Mouse (Mus musculus) liver, embryonic 12.5 days (tissue): Measurements from ENCODE around the gene Lrp6. TPM values are rescaled to one million over a fixed set of nuclear protein-coding genes. Genes with fewer than 3 reads are reported as not detected.

Source experiments
- polyA plus RNA-seq: library from polyadenylated mRNA; unstranded; fragments of >200 nt; fragmentation: Nextera tagmentation; extraction: Ambion mirVana; gene quantifications from 2 replicates; pipeline ENCODE4 v1.2.1, GENCODE M21; 2016

Lrp6 gene
- polyA plus RNA-seq, 1 experiment from 2014 or later: 13.1 TPM

Other genes with a start within 250 kb of the Lrp6 start
- 0.38 and 0.41 TPM in 2 replicates for gene Bcl2l14, start 170.6 kb downstream of the Lrp6 start, polyA plus RNA-seq
- 0.74 and 0.85 TPM in 2 replicates for gene Mansc1, start 65.5 kb upstream of the Lrp6 start, polyA plus RNA-seq
- 13.5 and 14.1 TPM in 2 replicates for gene Borcs5, start 72.5 kb upstream of the Lrp6 start, polyA plus RNA-seq
- 6.6 and 6.7 TPM in 2 replicates for gene Dusp16, start 225.7 kb upstream of the Lrp6 start, polyA plus RNA-seq